Mouse (Mus musculus) heart, embryonic 16.5 days (tissue): Measurements from ENCODE around the gene Spg21. TPM values are rescaled to one million over a fixed set of nuclear protein-coding genes. Genes with fewer than 3 reads are reported as not detected.

Experiments used
- ATAC-seq: fragments of 200-750 bp; cut with Nextera tagmentation; replicated peaks from 2 replicates; pipeline ENCODE4 v1.8.0; 2017; ENCODE audit warnings: moderate number of reproducible peaks; ENCODE audit not compliant: insufficient read depth, low FRiP score; ENCODE audit errors: extremely low read depth
- H3K27ac ChIP-seq: fragments of 300-500 bp; sonication (generic); 2 replicates; pipeline ENCODE4 v1.5.1; 2014; ENCODE audit warnings: mild to moderate bottlenecking, low read length, control low read depth, moderate library complexity
- H3K27me3 ChIP-seq: fragments of 300-500 bp; sonication (generic); 2 replicates; pipeline ENCODE4 v1.6.1; 2014; ENCODE audit warnings: low read length, mixed read lengths; ENCODE audit not compliant: control insufficient read depth, insufficient read depth
- H3K36me3 ChIP-seq: fragments of 300-500 bp; sonication (generic); 2 replicates; pipeline ENCODE4 v1.6.1; 2014; ENCODE audit not compliant: control insufficient read depth, insufficient read depth
- H3K4me1 ChIP-seq: fragments of 300-500 bp; sonication (generic); 2 replicates; pipeline ENCODE4 v1.6.1; 2014; ENCODE audit warnings: low read length, mixed read lengths; ENCODE audit not compliant: control insufficient read depth, insufficient read depth
- H3K4me2 ChIP-seq: fragments of 300-500 bp; sonication (generic); 2 replicates; pipeline ENCODE4 v1.6.1; 2014; ENCODE audit warnings: low read depth, mild to moderate bottlenecking, control low read depth, low read length
- H3K4me3 ChIP-seq: fragments of 300-500 bp; sonication (generic); 2 replicates; pipeline ENCODE4 v1.5.1; 2014; ENCODE audit warnings: mild to moderate bottlenecking, control low read depth, low read length
- H3K9ac ChIP-seq: fragments of 300-500 bp; sonication (generic); 2 replicates; pipeline ENCODE4 v1.6.1; 2014; ENCODE audit warnings: low read length, control low read depth
- H3K9me3 ChIP-seq: fragments of 300-500 bp; sonication (generic); replicated peaks from 2 replicates; pipeline ENCODE4 v1.6.1; 2016; ENCODE audit warnings: low read length; ENCODE audit not compliant: control insufficient read depth
- WGBS: fragments of 180-500 bp; shearing (Covaris S2); extraction: QIAGEN DNeasy Blood & Tissue Kit; methylation state at CpG from one replicate; pipeline ENCODE4 v1.1.7; 2014; 5-methylcytosine and 5-hydroxymethylcytosine counted together
- polyA plus RNA-seq: library from polyadenylated mRNA; unstranded; fragments of >200 nt; fragmentation: Nextera tagmentation; extraction: Ambion mirVana; gene quantifications from 2 replicates; pipeline ENCODE4 v1.2.1, GENCODE M21; 2015

Spg21 gene
- polyA plus RNA-seq, 1 experiment from 2014 or later: 61.9 TPM

GRCm38 (mm10) chr9:65462544-65462943 lies 1.8 kb downstream of the Spg21 start:
- peaks cover 10% of the 10 kb centered on the region for H3K36me3 ChIP-seq
- H3K27me3 ChIP-seq: no peaks in the 10 kb centered on the region
- no peak overlapping the region for H3K27ac ChIP-seq
- no peak overlapping the region for H3K4me3 ChIP-seq
- peaks cover 15% of the 10 kb centered on the region for H3K4me1 ChIP-seq
- WGBS: 69% methylated on average over 5 of the region's 5 CpGs
- H3K4me2 ChIP-seq: no peak overlapping the region
- H3K9ac ChIP-seq: no peak overlapping the region
- no peak for ATAC-seq
- no peaks in the 10 kb centered on the region for H3K9me3 ChIP-seq

GRCm38 (mm10) chr9:65464161-65464560 lies 3.4 kb downstream of the Spg21 start:
- Histone ChIP-seq H3K9me3 (no peaks in the 10 kb centered on the region), H3K27ac (no peak overlapping the region)
- 87% methylated on average over 6 of the region's 6 CpGs for WGBS

GRCm38 (mm10) chr9:65465241-65465640 lies 4.5 kb downstream of the Spg21 start:
- no peak overlapping the region for H3K4me2 ChIP-seq
- no peak for ATAC-seq
- peaks cover 14% of the 10 kb centered on the region for H3K4me1 ChIP-seq

More at GRCm38 (mm10) chr9:65464161-65464560, 3.4 kb downstream of the Spg21 start:
- Histone ChIP-seq H3K27me3 (no peaks in the 10 kb centered on the region), H3K36me3 (peaks cover 10% of the 10 kb centered on the region), H3K4me1 (peaks cover 15% of the 10 kb centered on the region), H3K4me3 (no peak overlapping the region), H3K9ac (no peak overlapping the region), H3K4me2 (no peak overlapping the region)
- ATAC-seq: no peak

GRCm38 (mm10) chr9:65467686-65468085 lies 6.9 kb downstream of the Spg21 start:
- H3K9me3 ChIP-seq: no peaks in the 10 kb centered on the region
- H3K4me1 ChIP-seq: no peaks in the 10 kb centered on the region; the same call in 1 of the 2 replicates
- no peak overlapping the region for H3K9ac ChIP-seq
- no peak for ATAC-seq
- no peak overlapping the region for H3K4me3 ChIP-seq
- no peak overlapping the region for H3K27ac ChIP-seq
- H3K27me3 ChIP-seq: no peaks in the 10 kb centered on the region
- H3K36me3 ChIP-seq: peaks cover 18% of the 10 kb centered on the region
- no peak overlapping the region for H3K4me2 ChIP-seq
- WGBS: 59% methylated on average over 11 of the region's 11 CpGs

More at GRCm38 (mm10) chr9:65465241-65465640, 4.5 kb downstream of the Spg21 start:
- Histone ChIP-seq H3K9ac (no peak overlapping the region), H3K27ac (no peak overlapping the region), H3K36me3 (peaks cover 18% of the 10 kb centered on the region), H3K4me3 (no peak overlapping the region), H3K9me3 (no peaks in the 10 kb centered on the region), H3K27me3 (no peaks in the 10 kb centered on the region)
- WGBS: 96% methylated on average over 2 of the region's 2 CpGs

- no peak overlapping the region for H3K9ac ChIP-seq
- no peaks in the 10 kb centered on the region for H3K27me3 ChIP-seq
- no peak overlapping the region for H3K4me3 ChIP-seq
- no peaks in the 10 kb centered on the region for H3K4me1 ChIP-seq
- 84% methylated on average over 4 of the region's 4 CpGs for WGBS
- H3K4me2 ChIP-seq: no peak overlapping the region
- ATAC-seq: no peak
- H3K9me3 ChIP-seq: no peaks in the 10 kb centered on the region
- no peak overlapping the region for H3K27ac ChIP-seq
- H3K36me3 ChIP-seq: peaks cover 19% of the 10 kb centered on the region; the same call in 1 of the 2 replicates
Measured at GRCm38 (mm10) chr9:65472769-65473168, 12.0 kb downstream of the Spg21 start.

- H3K36me3 ChIP-seq: peaks cover 39% of the 10 kb centered on the region
- no peaks in the 10 kb centered on the region for H3K27me3 ChIP-seq
Measured at GRCm38 (mm10) chr9:65479158-65479557, 18.4 kb downstream of the Spg21 start.

GRCm38 (mm10) chr9:65480071-65480470 lies 19.3 kb downstream of the Spg21 start:
- peaks cover 45% of the 10 kb centered on the region for H3K36me3 ChIP-seq
- no peaks in the 10 kb centered on the region for H3K9me3 ChIP-seq
- no peak overlapping the region for H3K9ac ChIP-seq
- no peak for ATAC-seq
- no peak overlapping the region for H3K27ac ChIP-seq
- no peaks in the 10 kb centered on the region for H3K27me3 ChIP-seq
- no peaks in the 10 kb centered on the region for H3K4me1 ChIP-seq
- no peak overlapping the region for H3K4me2 ChIP-seq
- no peak overlapping the region for H3K4me3 ChIP-seq
- 82% methylated on average over 5 of the region's 5 CpGs for WGBS

More at GRCm38 (mm10) chr9:65479158-65479557, 18.4 kb downstream of the Spg21 start:
- no peaks in the 10 kb centered on the region for H3K4me1 ChIP-seq
- H3K4me3 ChIP-seq: no peak overlapping the region
- no peak overlapping the region for H3K4me2 ChIP-seq
- no peaks in the 10 kb centered on the region for H3K9me3 ChIP-seq
- H3K9ac ChIP-seq: no peak overlapping the region
- WGBS: 86% methylated on average over 8 of the region's 8 CpGs
- no peak for ATAC-seq
- no peak overlapping the region for H3K27ac ChIP-seq

GRCm38 (mm10) chr9:65491476-65491875 lies 30.7 kb downstream of the Spg21 start:
- Histone ChIP-seq H3K9ac (no peak overlapping the region), H3K4me3 (no peak overlapping the region), H3K36me3 (peaks cover 12% of the 10 kb centered on the region), H3K4me2 (no peak overlapping the region), H3K27me3 (no peaks in the 10 kb centered on the region), H3K4me1 (no peaks in the 10 kb centered on the region), H3K9me3 (0 out of 2 replicates have a peak, but pooled peaks cover 3% of the 10 kb centered on the region), H3K27ac (no peak overlapping the region)
- 81% methylated on average over 3 of the region's 3 CpGs for whole genome bisulfite sequencing
- ATAC-seq: no peak

GRCm38 (mm10) chr9:65492351-65492750 lies 31.6 kb downstream of the Spg21 start:
- H3K4me3 ChIP-seq: no peak overlapping the region
- H3K4me1 ChIP-seq: no peaks in the 10 kb centered on the region
- WGBS: 79% methylated on average over 2 of the region's 2 CpGs
- H3K9ac ChIP-seq: no peak overlapping the region
- ATAC-seq: no peak
- no peak overlapping the region for H3K4me2 ChIP-seq
- peaks cover 5% of the 10 kb centered on the region for H3K36me3 ChIP-seq
- no peaks in the 10 kb centered on the region for H3K27me3 ChIP-seq
- no peak overlapping the region for H3K27ac ChIP-seq
- H3K9me3 ChIP-seq: 0 out of 2 replicates have a peak, but pooled peaks cover 3% of the 10 kb centered on the region
